Mouse (Mus musculus): ENCODE measurements around the gene Btn2a2. TPM values are rescaled to one million over a fixed set of nuclear protein-coding genes. Genes with fewer than 3 reads are reported as not detected.

Gene Btn2a2
- total RNA-seq, 2 experiments from 2014 or later = 0.51 to 0.80 TPM

DNA sequence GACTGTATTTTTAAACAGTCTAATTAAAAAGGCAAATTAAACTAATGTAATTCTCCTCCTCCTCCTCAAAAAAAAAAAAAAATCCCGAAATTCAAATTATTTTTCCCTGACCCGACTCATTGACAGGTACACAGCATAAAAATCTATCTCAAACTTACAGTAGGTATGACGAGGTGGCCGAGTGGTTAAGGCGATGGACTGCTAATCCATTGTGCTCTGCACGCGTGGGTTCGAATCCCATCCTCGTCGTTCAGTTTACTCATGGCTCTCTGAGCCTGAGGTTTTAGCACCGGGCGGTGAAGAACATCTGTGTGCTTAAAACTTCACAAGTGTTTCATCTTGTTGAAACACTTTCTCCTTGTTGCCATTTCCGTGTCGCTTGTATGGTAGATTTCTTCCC is 33.0 kb upstream of the Btn2a2 start:
- peak; percentile 74 to 77 for DNase-seq

DNA sequence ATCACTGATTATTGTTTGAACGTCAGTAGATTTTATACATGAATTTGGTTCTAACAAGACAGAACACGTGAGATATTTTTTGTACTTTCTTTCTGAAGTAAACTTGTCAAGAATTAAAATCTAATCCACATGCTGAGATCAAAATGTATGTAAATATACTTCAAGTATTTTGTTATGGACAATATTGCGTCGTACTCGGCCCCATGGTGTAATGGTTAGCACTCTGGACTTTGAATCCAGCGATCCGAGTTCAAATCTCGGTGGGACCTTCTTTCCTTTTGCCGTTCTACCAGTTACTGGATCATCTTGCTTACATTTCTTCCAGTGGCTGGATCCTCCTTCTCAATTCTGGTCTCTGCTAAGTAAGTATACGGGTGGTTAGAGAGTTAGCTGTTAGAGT is 30.8 kb upstream of the Btn2a2 start:
- peak; percentile 72 to 77 for DNase-seq

DNA sequence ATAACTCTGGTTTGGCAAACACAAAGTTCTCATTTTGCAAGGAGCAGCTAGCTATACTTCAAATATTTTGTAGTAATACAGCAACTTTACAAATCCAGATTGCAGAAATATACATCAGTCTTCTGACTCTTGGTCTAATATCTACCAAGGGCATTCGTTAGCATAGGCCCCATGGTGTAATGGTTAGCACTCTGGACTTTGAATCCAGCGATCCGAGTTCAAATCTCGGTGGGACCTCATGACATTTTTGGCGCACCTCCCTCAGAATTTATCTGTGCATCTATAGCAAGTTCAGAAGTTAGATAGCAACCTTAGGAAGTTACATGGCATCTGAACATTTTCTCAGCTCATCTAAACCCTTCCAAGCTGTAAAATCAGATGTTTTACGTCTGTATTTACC is 30.2 kb upstream of the Btn2a2 start:
- DNase-seq = peak; percentile 74 to 83

DNA sequence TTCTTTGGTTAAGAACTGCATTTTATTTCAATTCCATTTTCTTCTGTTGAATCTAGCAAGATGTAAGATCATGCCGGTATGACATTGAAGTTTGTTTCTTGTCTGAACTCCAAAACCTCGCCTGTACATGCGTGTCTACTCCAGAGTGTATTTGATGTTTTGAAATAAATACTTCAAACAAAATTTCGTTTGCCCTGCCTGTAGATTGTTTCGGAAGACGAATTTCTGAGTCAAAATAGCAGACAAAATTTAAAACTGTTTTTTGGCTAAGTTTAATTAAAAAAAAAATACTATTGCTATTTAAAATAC is 29.6 kb upstream of the Btn2a2 start:
- DNase-seq = no peak

DNA sequence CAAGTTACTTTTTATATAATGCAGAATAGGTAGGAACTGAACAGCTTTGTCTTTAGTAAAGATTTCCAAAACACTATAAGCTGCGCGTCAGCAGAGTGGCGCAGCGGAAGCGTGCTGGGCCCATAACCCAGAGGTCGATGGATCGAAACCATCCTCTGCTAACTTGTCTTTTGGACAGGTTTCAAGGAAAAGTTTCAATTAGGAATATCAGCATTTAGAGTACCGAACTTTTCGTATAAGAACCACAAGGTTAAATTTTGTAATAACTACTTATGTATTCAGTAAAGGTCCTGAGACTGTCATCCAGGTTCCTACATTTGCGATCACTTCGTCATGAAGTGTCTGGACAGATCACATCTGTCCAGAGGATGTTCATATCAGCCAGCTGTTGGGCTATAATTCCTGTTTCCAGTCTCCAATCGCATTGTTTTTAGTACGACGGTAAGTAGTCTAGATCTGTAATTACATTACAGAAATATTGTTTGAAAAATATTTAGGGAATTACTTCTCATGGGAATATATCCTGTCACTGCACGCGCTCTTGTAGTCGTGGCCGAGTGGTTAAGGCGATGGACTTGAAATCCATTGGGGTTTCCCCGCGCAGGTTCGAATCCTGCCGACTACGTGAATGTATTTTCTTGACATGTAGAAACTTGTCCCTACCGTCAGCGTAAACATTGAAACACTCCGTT is 29.1 kb upstream of the Btn2a2 start:
- DNase-seq = peak; percentile 88 to 89

DNA sequence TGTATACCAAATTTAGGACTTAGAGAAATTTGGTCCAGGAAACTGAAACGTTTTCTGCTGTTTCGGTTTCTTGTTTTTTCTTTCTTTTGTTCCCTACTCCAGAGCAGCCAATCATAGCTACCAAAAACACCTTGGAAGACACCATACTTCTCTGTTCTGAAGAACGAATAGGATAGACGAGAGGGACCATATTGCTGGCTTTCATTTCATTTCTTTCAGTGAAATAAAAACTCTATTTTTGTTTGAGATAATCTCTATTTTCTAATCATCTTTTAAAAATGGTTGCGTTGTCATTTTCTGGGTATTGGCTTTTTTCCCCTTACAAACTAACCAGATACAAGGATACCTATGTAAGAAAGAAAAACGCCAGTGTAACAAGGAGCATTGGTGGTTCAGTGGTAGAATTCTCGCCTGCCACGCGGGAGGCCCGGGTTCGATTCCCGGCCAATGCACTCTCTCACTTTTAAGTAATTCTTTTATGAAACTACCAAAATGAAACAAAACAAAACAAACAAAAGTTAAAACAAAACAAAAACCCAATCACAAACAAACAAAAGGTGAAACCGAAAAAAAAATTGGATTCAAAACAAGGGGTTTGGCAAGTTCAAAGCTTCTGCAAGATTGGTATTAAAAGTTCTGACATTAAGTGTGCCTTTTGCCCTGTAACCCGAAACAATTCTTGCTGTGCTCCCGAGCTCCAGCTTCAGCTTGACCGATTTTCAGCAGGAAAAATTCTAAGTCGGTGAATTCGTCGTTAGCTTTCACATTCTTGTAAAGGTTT is 28.4 kb upstream of the Btn2a2 start:
- DNase-seq = peak; percentile 65 to 71

DNA sequence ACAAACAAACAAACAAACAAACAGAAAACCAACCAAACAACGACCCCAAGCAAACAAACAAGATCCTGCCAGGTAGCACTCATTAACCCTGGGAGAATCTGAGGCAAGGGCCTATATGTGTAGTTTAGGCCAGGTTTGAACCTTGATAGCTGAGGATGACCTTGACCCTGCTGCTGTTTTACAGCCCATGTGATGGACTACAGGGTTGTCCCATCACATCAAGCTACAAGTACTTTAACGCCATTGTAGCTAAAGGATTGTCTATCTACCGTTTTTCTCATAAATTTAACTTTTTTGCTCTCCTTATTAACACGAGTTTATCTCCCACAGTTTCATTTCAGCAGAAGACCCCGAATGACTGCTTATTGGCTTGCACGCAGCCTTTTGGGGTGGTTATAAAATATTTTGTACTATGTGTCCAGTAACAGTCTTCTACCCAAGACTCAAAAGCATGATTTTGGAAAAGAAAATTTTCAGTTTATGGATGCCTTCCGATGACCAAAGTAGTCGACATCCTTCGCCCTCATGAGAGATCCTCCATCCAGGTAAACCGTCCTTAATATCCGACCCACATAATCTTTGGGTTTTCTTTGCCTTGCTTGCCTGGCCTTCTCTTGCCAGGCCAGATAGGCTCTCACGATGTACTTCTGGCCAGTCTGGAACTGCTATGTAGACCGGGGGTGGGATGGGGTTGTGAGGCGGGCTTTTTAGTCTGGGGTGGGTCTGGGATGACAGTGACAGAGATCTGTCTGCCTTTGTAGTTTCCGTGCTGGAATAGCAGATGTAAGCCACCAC is 27.4 kb upstream of the Btn2a2 start:
- DNase-seq = no peak

DNA sequence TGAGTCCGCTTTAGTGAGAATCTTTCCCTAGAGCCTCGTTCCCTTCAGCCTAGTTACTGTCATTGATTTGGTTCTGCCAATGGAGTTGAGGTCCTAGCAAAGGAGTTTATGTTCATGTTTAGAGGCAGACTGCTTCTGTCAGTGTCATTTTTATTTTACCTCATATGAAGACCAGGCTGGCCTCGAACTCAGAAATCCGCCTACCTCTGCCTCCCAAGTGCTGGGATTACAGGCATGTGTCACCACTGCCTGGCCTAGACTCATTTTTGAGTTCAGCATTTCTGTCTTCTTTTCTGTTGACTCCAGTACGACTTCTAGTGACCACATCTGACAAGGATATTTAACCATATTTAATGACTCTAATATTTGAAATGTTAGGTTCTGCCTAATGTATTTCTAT is 26.6 kb upstream of the Btn2a2 start:
- DNase-seq = no peak

DNA sequence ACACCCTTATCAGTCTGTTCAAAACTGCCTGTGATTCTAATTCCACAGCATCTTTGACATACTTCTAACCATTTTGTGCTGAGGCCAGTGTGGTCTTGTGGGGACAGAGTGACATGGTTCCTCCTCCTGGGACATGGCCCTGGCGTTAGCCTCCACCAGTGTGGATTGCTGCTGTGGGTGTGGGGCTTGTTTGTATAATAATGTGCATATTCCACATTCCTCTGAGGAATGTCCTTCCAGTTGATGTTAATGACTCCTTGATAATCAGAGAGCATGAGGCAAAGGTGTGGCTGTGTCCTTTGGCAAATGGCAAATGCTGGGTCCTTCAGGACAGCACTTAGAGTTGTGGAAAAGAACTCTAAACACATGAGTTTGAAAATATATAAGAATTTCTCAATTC is 24.9 kb upstream of the Btn2a2 start:
- DNase-seq = no peak

DNA sequence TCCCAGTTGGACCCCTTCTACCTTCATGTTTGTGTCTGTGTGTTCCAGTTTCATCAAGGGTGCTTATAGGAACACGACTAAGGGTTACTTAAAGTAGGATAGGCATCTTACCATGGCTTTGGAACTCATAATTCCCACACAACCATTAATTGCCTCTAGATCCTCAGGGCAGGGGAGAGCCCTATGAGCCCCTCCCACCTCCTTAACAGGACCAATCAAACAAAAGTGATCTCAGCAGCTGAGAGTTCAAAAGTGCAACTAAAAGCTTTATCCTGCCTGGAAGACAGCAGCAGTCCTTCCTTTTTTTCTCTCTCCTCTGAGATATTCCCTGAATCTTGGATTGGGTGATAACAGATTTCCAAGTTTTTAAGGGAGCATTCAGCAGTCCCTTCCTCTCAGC is 21.5 kb upstream of the Btn2a2 start:
- DNase-seq = no peak

DNA sequence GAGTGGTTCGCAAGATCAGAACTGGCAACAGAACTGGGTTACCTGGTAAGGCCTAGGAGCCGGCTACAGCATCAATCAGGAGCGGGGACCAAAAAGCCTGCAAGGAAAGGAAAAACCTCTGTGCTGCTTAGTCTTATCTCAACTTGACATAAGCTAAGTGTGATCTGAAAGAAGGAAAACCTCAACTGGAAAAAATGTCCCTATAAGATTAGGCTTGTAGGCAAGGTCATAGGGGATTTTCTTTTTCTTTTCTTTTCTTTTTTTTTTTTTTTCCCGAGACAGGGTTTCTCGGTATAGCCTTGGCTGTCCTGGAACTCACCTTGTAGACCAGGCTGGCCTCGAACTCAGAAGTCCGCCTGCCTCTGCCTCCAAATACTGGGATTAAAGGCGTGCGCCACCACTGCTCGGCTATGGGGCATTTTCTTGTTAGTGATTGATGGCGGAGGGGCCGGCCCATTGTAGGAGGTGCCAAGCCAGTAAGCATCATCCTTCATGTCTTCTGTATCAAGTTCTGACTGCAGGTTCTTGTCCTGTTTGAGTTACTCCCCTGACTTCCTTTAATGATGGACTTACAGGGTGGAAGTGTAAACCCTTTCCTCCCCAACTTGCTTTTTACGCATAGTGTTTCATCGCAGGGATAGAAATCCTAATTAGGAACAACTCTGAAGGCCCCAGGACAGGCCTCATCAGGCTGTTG is 18.3 kb upstream of the Btn2a2 start:
- no peak for DNase-seq

DNA sequence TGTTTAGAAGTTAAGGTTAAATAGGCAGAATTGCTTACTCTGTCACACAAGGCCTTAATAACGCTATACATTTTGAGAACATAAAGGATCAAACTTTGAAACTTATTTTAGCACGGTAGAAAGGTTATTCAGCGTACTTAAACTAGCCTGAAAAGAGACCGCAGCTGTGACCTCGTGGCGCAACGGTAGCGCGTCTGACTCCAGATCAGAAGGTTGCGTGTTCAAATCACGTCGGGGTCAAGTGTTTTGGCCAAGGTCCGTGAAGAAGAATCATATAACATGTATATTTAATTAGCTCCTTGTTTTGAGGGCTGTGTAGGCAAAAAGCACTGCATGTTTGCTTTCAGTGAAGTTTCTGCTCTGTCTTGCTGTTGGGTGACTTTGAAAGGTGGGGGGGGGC is 17.7 kb upstream of the Btn2a2 start:
- DNase-seq = no peak

DNA sequence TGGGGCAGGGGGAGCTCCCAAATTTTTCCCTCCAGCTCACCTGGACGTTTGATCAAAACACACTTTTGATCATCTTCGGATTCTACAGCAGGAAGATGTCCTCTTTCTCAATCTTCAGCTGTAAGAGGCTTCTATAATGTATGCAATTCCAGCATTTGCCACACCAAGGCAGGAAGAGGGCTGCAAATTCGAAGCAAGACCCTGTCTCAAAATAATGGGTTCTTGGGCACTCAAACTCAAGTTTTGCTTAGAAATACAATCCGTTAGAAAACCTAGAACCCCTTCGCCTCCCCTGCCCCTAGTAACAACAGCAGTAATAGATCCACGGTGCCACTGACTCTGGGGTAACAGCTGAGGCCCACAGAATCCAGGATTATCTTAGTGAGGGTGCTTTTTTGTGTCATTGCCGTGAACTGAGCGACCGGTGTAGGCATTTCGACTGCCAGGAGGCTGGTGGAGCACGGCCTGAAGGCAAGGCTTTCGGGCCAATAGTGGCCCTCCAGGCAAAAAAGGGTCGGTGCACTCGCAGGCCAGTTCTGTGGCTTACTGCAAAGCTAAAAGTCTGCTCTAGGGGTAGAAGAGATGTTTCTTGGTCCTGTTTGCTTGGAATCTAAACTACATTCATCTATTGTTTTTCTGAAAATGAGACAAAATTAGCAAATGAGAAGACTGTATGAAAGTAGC is 17.1 kb upstream of the Btn2a2 start:
- DNase-seq = no peak

DNA sequence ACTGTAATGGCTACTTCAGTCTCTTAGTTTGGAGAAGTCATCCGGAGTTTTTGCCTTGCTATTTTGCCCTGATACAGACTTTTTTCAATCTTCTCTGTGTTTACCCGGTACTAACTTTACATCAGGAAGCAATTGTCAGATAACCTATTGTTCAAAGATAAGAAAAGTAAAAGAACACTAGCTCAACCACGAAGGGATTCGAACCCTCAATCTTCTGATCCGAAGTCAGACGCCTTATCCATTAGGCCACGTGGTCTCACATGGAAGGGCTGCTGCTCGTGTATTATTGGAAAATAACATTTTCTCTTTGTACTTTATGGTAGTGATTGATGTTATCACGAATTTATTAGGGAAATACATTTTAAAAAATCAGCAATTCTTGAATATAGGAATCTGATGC is 15.1 kb upstream of the Btn2a2 start:
- DNase-seq = peak in 1 of 2 experiments; percentile 44

DNA sequence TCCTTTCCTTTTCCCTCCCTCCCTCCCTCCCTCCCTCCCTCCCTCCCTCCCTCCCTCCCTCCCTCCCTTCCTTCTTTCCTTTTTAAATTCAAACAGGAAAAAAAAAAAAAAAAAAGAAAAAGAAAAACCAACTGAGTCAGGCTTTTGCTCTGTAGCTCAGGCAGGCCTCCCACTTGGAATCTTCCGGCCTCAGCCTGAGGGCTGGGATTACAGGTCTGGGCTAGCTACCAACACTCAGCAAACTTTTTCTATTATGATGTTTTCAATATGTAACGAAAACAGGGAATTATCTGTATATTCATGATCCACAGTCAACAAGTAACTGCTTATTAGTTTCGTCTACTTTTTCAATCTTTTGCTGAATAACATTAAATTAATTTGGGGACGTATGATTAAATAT is 14.3 kb upstream of the Btn2a2 start:
- no peak for DNase-seq

DNA sequence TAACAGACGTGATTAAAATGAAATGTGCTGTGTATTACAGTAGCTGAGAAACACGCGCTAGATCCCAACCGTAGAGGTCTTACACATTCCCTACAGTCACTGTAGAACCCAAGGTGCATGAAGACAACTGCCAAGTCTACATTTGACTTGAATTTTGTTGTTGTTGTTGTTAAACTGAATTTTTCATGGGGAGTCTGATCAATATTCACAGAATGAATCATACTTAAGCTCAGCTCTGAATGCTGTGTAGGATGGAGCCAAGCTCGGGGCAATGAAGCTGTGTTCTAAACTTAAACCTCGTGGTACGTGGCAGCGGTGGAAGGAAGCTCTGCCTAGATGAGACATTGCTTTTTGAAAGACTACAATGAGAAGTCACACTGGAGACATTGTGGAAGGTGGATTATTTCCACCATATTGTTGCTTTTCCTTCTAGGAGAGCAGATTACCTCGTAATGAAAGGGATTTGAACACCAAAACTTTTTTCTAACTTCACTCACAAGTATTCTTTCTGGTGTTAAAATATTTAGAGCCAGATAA is 13.4 kb upstream of the Btn2a2 start:
- no peak for DNase-seq

DNA sequence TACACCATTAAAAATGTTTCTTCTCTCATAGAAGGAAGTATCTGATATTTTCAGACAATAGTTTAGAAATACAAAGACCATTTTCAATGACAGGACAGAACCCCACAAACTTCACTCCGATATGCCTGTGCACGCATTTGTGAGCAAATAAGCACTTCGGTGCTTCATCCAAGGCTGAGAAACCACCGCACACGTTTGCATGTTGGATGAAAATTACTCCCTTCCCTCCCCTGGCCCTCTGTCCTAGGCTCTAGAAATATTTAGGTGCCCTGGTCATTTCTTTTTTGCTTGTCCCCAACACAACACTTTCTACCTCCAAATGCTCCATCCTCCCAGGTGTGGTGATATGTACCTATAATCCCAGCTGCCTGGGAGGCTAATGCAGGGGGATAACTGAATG is 12.9 kb upstream of the Btn2a2 start:
- no peak for DNase-seq

DNA sequence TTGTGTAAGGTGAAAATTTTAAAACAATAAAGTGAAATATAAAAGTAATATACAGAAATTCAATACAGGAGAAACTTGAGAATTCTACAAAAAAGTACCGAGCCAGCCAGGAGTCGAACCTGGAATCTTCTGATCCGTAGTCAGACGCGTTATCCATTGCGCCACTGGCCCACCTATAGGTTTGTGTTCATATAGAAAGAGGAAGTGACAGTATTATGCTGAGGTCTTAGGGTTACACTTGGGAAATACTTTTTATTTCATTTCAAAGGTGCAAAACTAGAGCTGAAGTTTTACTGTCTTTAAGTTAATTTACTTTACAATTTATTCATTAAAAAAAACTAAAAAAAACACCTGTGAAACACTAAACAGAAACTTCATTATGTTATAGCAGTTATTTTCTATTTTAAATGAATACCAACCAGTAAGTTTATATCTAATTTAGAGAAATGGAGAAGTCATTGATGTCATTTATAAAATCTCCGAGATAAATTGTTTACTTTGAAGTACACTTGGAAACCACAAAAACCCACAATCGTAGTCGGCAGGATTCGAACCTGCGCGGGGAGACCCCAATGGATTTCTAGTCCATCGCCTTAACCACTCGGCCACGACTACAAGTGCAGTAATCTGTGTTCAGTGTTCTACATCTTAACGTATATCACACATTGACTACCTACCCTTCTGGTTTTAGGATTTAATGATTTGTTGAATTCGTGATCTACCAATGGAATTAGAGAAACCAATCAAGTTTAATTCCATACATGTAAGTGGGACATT is 12.0 kb upstream of the Btn2a2 start:
- DNase-seq = peak; percentile 63 to 78

DNA sequence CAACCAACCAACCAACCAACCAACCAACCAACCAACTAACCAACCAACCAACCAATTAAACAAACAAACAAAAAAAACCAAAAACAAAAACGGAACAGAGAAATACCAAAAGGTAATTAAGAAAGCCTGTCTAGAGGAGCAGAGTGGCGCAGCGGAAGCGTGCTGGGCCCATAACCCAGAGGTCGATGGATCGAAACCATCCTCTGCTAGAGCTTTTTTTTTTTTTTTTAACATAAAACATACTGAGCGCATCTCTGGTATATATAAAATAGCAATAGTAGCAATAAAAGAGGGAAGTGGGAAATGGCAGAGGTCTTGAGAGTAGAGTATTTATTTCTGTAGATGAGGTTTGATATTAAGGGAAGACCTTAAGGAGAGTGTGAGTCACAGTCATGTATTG is 11.3 kb upstream of the Btn2a2 start:
- DNase-seq = no peak

DNA sequence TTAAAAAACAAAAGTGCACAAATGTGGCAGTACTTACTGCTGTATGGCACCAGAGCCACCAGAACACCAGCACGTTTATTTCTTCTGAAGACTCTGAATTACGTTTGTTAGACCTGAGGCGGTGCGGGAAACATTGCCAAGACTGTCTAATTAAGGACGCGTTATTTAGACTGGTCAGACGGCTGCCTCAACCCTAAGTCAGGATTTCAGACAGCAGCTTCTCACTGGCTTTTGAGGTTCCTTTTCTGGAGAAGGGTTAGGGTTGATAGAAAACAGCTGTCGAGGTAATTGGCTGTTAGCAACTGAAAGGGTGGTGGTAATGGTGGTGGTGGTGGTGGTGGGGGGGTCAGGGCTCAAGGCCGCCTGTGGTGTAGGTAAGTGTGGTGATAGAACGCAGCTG is 10.0 kb upstream of the Btn2a2 start:
- DNase-seq = no peak

DNA sequence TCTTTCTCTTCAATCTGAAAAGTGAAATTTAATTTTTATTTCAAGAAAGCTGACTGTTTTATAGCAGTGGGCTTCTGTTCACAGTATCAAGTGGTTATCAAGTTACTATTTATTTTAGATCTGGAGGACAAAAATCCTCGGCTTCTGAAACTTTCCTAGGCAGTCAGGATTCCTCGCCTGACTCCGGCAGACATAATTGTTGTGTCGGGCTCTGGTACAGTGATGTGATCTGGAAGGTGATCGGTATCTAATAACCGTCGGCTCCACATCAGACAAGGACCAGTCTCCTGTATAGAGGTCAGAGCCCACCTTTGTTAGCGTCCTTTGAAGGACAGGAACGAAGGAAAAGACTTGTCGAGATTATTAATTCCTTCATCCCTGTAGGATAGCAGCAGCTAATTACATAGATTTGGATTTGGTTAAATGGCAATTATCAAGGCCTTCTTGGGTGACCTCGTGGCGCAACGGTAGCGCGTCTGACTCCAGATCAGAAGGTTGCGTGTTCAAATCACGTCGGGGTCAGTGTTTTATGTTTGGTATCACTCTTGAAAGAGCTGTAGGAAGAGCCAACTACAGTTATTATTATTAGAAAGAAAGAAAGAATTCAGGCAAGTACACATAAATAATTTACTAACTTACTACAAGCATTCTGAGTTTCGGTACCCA is 9.1 kb upstream of the Btn2a2 start:
- peak; percentile 42 to 62 for DNase-seq

Data from layer of hippocampus, postnatal 36 days (tissue).